Mouse (Mus musculus) left cerebral cortex, postnatal 14 days (tissue): Measurements from ENCODE around the gene Tmem164. TPM values are rescaled to one million over a fixed set of nuclear protein-coding genes. Genes with fewer than 3 reads are reported as not detected.

ENCODE experiments used
- DNase-seq, 2 experiments: peaks; one replicate each; pipeline ENCODE4 v3.0.0; 2021 to 2022; ENCODE audit warnings: low spot score in 2 of 2, mixed read lengths in 1 of 2
- intact Hi-C: fragments of 180-260 bp; cut with DNase I; formaldehyde crosslinking; loops from one replicate; pipeline ENCODE4 v1.15.1; 2025
- total RNA-seq, 2 experiments: library from RNA; stranded (reverse); gene quantifications; 2 replicates each; pipeline ENCODE4 v1.2.3; 2021

Gene Tmem164
- total RNA-seq, 2 experiments from 2014 or later = 30.2 to 31.8 TPM

DNA sequence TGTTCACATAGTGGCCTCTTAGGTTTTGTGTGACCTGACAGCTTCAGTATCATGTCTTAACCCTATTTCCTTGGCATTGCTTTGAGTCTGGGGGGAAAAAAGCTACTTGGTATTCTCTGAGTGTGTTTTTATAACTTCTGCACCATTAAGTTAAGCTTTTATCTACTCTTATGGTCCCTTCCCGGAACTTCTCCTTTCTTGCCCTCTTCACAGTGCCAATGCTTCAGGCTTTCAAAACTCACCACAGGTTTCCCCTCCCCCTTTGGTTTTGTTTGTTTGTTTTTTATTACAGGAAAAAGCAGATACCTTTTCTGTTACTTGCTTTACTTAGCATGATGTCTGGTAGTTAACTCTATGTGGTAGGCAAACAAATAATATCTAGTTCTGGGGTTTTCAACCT is 47.8 kb downstream of the Tmem164 start:
- intact Hi-C loops = no loop called here
- no peak for DNase-seq

DNA sequence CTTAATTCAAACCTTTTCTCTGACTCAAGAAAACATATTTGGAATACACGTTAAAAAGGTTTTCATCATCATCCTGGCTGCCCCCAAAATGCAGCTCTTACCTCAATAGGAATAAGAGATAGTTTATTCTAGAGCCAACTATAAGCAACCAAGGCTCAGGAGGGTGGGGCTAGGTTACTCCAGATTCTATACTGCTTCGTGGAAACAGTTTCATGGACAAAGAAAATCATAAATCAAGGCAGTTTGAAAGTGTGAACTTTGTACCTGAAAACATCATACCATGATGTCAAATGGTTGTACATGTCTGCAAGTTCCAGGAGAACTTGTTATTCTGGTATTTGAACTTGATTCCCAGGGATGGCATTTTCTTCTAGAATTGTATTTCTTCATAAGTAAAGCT is 48.3 kb downstream of the Tmem164 start:
- DNase-seq = no peak
- intact Hi-C loops = no loop called here

GRCm38 (mm10) chrX:142737099-142737498 is 55.9 kb downstream of the Tmem164 start:
- DNase-seq = no peak
- intact Hi-C loops = no loop called here

DNA sequence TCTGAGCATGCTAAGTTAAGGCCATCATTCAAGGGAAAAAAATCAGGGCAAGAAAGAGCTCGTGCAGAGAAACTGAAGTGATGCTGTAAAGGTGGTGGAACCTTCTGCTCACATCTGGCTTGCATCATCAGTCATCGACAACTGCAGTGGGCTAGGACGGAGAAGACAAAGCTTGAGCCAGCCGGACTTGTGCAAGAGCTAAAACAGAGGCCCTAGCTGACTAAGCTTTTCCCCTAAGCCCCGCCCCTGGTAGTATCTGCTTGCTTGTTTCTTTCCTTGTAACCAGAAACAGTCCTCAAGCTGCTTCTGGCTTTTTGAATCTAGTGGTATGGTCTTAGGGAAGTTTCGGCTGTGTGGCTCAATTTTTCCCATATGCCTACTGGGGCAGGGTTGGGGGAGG is 56.5 kb downstream of the Tmem164 start:
- intact Hi-C loops = no loop called here

GRCm38 (mm10) chrX:142747428-142747827 is 66.2 kb downstream of the Tmem164 start:
- DNase-seq = no peak
- intact Hi-C loops = no loop called here

More for the DNA sequence above, 56.5 kb downstream of the Tmem164 start:
- no peak for DNase-seq

- intact Hi-C loops = no loop called here
- DNase-seq = peak; percentile 6 to 22
Observed at GRCm38 (mm10) chrX:142748574-142748973, 67.4 kb downstream of the Tmem164 start.

GRCm38 (mm10) chrX:142750775-142751174 is 69.6 kb downstream of the Tmem164 start:
- intact Hi-C loops = no loop called here
- DNase-seq = no peak

DNA sequence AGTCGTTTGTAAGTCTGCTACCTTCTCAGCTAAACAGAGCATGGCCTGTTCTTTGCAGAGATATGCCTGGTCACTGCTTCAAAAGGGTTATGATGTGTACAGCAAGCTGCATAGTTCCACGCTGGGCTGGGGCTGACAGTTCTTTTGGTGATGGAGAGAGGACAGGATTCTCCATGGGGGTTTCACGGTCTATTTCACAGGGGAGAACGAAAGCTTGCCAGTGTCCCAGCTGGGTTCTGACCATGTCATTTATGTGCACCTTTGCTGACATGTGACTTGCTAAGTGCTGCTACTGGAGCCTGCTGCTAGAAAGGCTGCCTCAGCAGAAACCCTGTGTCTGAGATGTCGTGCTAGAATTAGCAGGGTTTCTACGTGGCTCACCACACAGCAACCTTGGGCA is 74.3 kb downstream of the Tmem164 start:
- intact Hi-C loops = no loop called here
- no peak for DNase-seq

- peak in 1 of 2 experiments; percentile 6 for DNase-seq
- intact Hi-C loops = no loop called here
Observed at GRCm38 (mm10) chrX:142760415-142760814, 79.2 kb downstream of the Tmem164 start.

DNA sequence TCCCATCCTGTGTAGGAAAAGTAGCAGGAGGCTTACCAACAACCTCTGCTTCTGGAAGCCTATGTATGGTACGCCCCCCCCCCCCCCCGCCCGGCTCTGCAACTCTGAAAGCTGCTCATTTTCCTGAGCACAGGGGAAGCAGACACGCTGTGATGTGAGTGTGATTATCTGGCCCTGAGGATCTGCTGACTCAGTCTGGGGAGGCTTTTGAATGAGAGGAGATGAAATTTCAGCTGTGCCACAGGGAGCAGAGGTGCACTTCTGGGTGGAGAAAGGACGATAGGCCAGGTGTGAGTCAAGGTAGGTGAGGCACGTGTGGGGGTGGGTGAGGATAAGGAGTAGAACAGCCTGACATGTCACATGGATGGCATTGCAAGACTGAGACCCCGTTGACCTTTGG is 82.1 kb downstream of the Tmem164 start:
- no peak for DNase-seq
- intact Hi-C loops = no loop called here

GRCm38 (mm10) chrX:142769698-142770097 is 88.5 kb downstream of the Tmem164 start:
- intact Hi-C loops = no loop called here
- no peak for DNase-seq

- no peak for DNase-seq
- intact Hi-C loops = no loop called here
Observed at GRCm38 (mm10) chrX:142773658-142774057, 92.5 kb downstream of the Tmem164 start.

DNA sequence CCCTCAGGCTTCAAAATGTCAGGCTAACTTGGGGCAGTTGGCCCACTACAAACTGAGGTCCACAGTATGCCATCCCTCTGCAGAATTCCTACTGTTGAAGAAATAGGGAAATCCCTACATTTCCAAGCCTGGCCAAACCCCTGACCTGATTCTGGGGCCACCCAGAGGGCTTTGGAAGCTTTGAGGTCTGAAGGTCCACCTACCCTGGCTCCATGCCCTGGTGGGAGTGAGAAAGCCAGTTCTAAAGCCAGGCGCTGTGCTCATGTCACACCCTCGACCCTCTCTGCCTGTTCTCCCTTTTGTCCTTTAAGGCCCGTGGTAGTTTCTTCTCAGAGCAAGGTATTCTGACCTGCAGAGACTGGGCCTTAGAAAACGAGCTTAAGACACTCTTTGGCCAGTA is 94.9 kb downstream of the Tmem164 start:
- intact Hi-C loops = no loop called here
- DNase-seq = no peak

- intact Hi-C loops = no loop called here
- DNase-seq = no peak
Observed at GRCm38 (mm10) chrX:142778638-142779037, 97.4 kb downstream of the Tmem164 start.

GRCm38 (mm10) chrX:142786160-142787052 is 105.2 kb downstream of the Tmem164 start:
- peak in 1 of 2 experiments; percentile 17 for DNase-seq
- intact Hi-C loops = no loop called here

GRCm38 (mm10) chrX:142792185-142792584 is 111.0 kb downstream of the Tmem164 start:
- DNase-seq = no peak
- intact Hi-C loops = no loop called here

GRCm38 (mm10) chrX:142794069-142794610 is 112.9 kb downstream of the Tmem164 start:
- no peak for DNase-seq
- intact Hi-C loops = no loop called here

GRCm38 (mm10) chrX:142804596-142804995 is 123.4 kb downstream of the Tmem164 start:
- DNase-seq = peak; percentile 40 to 48
- intact Hi-C loops = loop anchor here (10.0 kb wide), 1 partner anchor 420 kb away; no protein-coding TSS in a partner anchor

DNA sequence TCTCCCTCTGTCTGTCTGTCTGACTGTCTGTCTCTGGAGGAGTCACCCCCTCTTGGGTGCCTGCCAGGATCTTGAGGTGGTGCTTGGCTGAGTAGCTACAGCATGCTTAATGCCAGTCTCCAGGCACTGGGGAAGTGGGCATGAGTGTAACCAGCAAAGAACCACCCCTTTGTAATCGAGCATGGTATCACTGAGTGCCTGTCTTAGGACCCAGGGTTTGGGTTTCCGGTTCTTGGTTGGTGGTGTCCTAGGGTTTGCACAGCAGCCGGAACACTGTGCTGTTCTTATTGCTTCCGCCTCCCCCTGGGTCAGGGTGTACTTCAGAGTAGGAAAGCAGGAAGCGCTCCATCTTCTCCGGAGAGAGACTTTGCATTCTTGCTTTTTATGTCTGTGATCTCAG is 124.9 kb downstream of the Tmem164 start:
- intact Hi-C loops = loop anchor here (5.0 to 10.0 kb wide), 3 partner anchors 124 to 421 kb away; partner anchors contain the start of gene Tmem164
- DNase-seq = no peak

DNA sequence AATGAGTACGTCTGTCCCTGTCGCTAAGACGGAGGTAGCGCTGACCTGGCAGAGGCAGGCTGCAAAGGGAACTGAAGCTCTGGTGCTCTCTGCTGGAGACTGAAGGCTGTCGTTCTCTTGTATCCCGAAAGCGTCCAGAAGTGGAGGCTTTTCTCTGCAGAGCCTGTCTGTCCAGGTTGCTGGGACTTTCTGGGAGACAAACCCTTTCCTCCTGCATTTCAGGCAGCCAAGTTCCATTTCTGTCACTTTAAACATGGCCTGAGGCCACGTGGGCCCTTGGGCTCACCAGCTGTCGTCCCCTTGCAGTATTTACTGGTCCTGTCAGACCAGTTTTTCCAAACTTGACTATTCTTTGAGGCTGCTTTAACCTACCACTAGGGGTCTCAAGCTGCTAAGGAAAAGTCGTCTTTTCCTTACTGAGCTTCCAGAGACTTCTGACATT is 125.4 kb downstream of the Tmem164 start:
- DNase-seq = peak in 1 of 2 experiments; percentile 20
- intact Hi-C loops = loop anchor here (5.0 to 10.0 kb wide), 3 partner anchors 124 to 422 kb away; partner anchors contain the start of gene Tmem164
